Mouse (Mus musculus): Measurements from ENCODE around the gene Tmem59l.

DNA sequence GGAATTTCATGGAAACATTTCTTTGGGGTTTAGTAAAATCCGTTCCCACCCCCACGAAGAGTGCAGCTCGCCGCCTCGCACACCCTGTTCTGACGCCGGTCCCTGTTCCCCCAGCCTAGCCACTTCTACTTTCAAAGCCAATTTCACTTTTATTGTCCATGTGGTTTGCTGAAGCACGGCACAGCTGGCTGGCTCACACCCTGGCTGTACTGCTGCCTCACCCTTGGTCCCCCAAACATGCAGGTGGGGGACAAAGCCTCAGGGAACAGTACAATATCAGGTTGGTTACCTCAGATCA, 24.7 kb downstream of the Tmem59l start:
- no peak for TF ChIP-seq CTCF (IDR thresholded peaks at IDR 0.05; ENCODE audit: low read depth, low read length)
- no peak for TF ChIP-seq POLR2A (IDR thresholded peaks at IDR 0.05; ENCODE audit: insufficient read depth, low read length)
- no peak for TF ChIP-seq EP300 (IDR thresholded peaks at IDR 0.05; ENCODE audit: insufficient read depth, low read depth, low read length)
